Mouse (Mus musculus): ENCODE results near the gene Hoxb6.

Hoxb6 gene

DNA sequence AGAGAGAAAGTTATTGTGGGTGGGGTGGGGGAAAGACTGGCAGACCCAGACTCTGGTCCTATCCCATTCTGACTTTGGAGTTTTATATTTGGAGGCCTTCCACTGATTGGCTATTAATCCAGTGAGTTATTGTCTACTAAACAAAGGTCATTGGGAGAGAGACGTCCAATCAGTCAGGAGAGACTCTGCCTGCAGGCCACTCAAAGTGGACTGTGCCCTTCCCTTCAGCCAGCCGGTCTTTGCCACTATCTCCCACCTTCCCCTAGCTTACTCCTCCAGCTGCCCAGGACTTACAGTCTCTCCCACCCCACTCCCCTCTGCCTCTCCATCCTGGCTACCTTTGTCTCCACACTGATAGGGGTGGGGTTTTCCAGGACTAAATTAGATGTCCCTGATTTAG, 44.3 kb downstream of the Hoxb6 start:
- DNase-seq (ENCODE audit: low spot score): no peak

DNA sequence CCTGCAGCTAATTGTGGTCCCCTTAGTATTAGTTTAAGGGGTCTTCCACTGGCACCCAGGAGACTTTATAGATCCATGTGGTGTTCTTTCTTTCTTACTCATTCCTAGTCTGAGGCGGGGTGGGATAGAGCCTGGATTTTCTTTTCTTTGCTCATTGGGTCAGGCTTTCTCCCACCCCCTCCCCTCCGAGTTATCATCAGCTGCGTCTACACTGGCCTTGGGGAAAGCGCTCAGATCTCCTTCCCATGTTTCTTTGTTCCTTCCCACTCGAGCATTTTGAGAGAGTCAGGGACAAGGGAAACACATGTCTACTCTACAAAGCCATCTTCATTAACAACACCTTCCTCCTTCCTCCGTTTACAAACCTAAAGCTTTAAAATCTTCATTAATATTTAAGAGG, 44.8 kb downstream of the Hoxb6 start:
- DNase-seq (ENCODE audit: low spot score): no peak

GRCm38 (mm10) chr11:96338957-96339855, 46.9 kb downstream of the Hoxb6 start:
- no peak for DNase-seq (ENCODE audit: low spot score)

DNA sequence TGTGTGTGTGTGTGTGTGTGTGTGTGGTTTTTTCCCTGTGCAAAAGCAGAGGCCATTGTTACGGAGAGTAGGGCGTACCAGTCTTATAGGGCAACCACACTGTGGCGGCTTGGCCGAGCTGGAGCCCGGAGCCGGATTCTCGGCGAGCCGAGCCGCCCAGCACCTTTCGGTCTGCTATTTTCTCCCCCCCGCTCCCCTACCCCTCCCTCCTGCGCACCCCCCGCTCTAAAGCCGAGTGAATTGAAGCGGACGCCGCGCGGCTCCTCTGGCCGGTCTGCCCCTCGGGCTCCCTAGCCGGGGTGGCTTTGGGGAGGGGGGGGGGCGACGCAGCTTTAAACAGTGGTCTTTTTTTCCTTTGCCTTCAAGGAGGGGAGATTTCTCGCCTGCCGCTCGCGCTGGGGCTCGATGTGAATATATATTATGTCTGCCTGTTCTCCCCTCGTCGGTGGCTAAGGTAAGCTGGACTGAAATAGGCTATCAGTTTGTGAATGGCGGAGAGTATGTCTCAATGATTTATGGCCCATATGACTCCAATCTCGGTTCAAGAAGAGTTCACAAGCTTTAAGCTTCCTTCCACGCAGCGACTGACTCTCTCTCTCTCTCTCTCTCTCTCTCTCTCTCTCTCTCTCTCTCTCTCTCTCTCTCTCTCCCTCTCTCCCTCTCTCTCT, 48.6 kb downstream of the Hoxb6 start:
- DNase-seq (ENCODE audit: low spot score): no peak

GRCm38 (mm10) chr11:96341701-96342575, 49.7 kb downstream of the Hoxb6 start:
- no peak for DNase-seq (ENCODE audit: low spot score)

GRCm38 (mm10) chr11:96342576-96342930, 50.3 kb downstream of the Hoxb6 start:
- DNase-seq (ENCODE audit: low spot score): no peak

DNA sequence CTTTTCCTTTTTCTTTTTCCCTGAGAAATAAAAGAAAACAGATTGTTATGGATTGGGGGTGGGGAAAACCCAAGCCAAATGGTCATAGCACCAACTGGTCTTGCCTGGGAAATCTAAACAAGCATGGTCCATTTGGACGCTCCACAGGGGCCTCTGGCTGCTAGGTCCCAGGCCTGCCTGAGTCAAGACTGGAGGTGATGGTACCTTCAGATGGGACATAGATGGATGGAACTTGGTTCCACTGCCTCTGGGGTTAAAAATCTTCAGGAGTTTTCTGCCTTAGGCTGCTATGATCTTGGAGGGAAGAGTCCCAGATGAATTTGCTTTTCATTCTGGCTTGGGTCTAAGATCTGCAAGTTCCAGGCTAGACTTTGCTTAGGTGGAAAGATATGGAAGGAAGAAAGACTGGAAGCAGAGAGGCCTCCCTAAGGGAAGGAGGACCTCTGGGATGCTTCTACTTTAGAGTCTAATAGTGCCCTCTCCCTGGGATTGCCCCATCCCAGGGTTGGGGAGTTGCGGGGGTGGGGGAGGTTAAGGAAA, 51.0 kb downstream of the Hoxb6 start:
- DNase-seq (ENCODE audit: low spot score): no peak

DNA sequence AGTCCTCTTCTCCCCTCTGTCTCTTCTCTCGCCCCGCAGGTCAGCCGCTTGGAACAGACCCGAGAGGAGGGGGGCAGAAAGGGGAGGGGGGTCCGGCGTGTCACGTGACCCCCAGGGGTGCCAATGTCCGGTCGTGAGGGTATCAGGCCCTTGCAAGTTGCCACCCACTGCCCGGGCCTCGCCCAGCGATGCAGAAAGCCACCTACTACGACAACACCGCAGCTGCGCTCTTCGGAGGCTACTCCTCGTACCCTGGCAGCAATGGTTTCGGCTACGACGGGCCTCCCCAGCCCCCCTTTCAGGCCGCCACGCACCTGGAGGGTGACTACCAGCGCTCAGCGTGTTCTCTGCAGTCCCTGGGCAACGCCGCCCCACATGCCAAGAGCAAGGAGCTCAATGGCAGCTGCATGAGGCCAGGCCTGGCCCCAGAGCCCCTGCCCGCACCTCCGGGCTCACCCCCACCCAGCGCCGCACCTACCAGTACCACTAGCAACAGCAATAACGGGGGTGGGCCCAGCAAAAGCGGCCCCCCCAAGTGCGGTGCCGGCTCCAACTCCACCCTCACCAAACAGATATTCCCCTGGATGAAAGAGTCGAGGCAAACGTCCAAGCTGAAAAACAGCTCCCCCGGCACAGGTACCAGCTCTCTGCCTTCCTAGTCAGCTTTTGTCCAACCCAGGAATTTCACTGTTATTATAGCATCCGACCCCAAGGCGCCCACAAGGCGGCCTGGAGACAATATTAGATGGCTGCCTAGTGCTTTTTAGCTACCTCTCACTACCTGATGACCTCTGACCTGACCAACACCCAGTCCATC, 52.0 kb downstream of the Hoxb6 start:
- no peak for DNase-seq (ENCODE audit: low spot score)

- DNase-seq (ENCODE audit: low spot score): no peak
These were observed 52.5 kb downstream of the Hoxb6 start for GRCm38 (mm10) chr11:96344878-96345159.

GRCm38 (mm10) chr11:96345220-96345892, 53.1 kb downstream of the Hoxb6 start:
- DNase-seq (ENCODE audit: low spot score): no peak

DNA sequence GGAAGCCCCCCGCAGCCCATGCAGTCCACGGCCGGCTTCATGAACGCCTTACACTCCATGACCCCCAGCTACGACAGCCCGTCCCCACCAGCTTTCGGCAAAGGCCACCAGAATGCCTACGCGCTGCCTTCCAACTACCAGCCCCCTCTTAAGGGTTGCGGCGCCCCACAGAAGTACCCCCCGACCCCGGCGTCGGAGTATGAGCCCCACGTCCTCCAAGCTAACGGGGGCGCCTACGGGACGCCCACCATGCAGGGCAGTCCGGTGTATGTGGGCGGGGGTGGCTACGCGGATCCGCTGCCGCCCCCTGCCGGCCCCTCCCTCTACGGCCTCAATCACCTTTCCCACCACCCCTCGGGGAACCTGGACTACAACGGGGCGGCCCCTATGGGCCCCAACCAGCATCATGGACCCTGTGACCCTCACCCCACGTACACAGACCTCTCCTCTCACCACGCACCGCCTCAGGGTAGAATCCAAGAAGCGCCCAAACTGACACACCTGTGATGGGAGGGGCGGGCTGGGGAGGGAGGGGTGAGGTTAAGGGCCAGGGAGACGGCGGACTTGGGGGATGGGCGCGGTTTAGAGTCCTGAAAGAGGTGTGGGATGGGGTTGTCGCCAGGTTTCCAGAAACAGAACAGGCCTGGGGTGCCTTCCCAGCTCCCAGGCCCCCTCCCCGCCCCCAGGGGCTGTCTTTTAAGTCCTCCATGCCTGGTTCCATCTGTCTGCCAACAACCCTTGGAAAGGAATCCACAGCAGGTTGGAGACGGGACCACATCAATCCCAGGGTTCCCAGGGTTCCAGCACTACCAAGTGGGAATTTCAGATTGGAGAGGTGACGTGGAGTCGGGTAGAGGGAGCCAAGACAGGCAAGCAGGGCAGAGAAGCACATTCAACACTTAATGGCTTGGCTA, 53.9 kb downstream of the Hoxb6 start:
- DNase-seq (ENCODE audit: low spot score): no peak

GRCm38 (mm10) chr11:96346916-96347520, 54.7 kb downstream of the Hoxb6 start:
- no peak for DNase-seq (ENCODE audit: low spot score)

DNA sequence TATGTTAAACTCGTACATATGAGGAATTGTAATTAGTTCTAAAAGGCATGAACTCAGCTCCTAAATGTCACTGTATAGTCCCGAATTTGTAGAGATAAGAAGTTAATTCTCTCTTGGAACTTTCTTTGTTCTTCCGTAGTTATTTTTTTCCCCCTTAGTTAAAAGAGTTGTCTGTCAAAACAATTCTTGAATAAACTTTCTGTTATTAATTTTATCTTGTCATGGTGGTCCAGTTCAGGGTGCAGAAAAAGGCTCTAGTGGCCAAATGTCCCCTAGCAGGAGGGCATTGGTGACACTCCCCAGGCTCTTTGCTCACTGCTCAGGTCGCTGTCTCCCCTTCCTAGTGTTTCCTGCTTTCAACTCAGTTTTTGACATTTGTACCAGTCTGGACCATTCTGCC, 55.4 kb downstream of the Hoxb6 start:
- DNase-seq (ENCODE audit: low spot score): no peak

GRCm38 (mm10) chr11:96348141-96348928, 56.1 kb downstream of the Hoxb6 start:
- no peak for DNase-seq (ENCODE audit: low spot score)

GRCm38 (mm10) chr11:96348988-96349387, 56.7 kb downstream of the Hoxb6 start:
- DNase-seq (ENCODE audit: low spot score): no peak

DNA sequence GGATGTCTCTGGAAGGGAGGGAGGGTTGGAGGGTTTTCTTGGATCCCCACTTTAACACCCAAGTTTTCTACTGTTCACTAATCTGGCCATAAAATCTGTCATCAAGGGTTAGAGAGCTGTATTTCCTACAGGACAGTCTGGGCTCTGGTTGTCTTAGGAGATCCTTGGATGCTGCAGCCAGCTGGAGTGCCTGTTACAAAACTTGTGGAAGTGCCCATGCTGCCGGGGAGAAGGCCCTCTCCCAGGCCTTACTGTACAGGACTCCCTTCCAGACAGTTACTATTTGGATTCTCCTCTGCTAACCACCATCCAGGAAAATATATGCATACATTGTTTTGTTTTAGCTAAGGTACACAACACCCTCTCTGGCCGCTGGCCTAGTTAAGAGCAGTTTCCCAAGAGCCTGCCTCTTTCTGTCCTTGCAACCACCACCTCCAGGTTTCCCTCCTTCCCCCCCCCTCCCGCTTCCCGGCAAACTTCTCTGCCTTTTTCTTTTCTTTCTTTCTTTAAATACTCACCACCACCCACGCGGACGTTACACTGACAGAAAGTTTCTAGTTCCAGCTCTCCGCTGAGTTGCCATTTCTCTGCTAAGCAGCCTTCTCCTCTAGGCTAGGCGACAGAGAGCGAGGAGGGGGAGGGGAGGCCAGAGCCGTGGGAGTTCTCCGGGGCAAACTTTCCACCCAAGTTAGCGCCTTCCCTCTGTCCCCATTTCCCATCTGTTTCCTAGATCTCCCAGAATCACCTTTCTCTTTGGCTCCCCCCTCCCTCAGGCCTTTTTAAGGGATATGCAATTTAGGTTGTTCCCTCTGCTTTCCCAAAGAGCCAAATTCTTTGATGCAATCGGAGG, 57.4 kb downstream of the Hoxb6 start:
- no peak for DNase-seq (ENCODE audit: low spot score)

DNA sequence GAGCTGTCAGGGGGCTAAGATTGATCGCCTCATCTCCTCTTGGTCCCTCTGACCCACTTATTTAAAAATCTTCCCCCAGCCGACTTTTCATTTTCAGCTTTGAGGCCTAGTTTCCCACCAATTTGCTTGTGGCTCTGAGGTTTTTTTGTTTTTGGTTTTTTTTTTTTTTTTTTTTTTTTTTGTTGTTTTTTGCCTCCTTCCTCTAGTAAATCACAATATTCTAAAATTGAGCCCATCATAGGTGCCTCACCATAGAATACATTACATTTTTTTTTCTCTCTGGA, 58.0 kb downstream of the Hoxb6 start, which contains the start of gene Hoxb2:
Gene Hoxb2, plus strand, starts transcription at position 185 of the 284 bp plus-strand sequence.
- DNase-seq (ENCODE audit: low spot score): no peak

DNA sequence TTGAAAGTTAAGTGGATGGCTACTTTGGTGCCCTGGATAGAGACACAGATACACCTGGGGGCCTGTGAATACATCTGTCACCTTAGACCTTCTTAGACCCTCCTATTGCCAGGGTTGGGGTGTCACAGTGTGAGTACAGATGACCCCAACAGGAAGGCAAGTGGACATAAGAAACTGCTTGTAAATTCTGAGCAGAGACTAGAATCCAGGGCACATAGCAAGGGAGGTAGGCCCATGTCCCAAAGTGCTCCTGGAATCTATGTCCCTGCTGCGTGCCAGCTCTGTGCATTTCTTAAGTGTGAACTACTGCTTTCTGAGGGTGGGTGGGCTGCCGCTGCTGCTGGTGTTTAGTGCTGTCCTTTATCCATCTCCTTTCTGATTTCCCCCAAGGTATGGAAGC, 58.5 kb downstream of the Hoxb6 start:
- DNase-seq (ENCODE audit: low spot score): no peak
